Mouse (Mus musculus) liver, adult 2 months (tissue): ENCODE results near the gene Atxn2l.

Experiments
- CTCF ChIP-seq: fragments of 200-500 bp; IDR thresholded peaks from 2 replicates; pipeline ENCODE4 v1.5.1; 2011; ENCODE audit warnings: low read depth, low read length, control low read depth
- POLR2A ChIP-seq: fragments of 200-500 bp; IDR thresholded peaks from 2 replicates; pipeline ENCODE4 v1.6.1; 2011; ENCODE audit warnings: low read length, control low read depth; ENCODE audit not compliant: insufficient read depth; ENCODE audit errors: extremely low read depth

GRCm38 (mm10) chr7:126466116-126466515, 37.1 kb downstream of the Atxn2l start:
- TF ChIP-seq CTCF, result no peak
- no peak for TF ChIP-seq POLR2A
